Mouse (Mus musculus) embryonic fibroblast, embryonic 13.5 days (primary cell): ENCODE measurements at regions not wholly inside any gene's neighbourhood (a gene's known extent, or its start where the extent isn't known, plus 50 kb on each side); places are given as distances from the start of the nearest gene placed in this dataset.

Experiments
- CTCF ChIP-seq: IDR thresholded peaks from 2 replicates; pipeline ENCODE4 v1.5.1; 2011; ENCODE audit warnings: mild to moderate bottlenecking, control low read depth, low read length, moderate library complexity, borderline replicate concordance; ENCODE audit not compliant: insufficient read depth
- POLR2A ChIP-seq: IDR thresholded peaks from 2 replicates; pipeline ENCODE4 v1.6.1; 2011; ENCODE audit warnings: low read depth, mild to moderate bottlenecking, control low read depth, low read length, moderate library complexity

GRCm38 (mm10) chr1:77316198-77316597, 198.7 kb downstream of the Epha4 start:
- no peak for TF ChIP-seq POLR2A
- no peak for TF ChIP-seq CTCF
